Mouse (Mus musculus) midbrain, postnatal 0 days (tissue): ENCODE measurements at regions not wholly inside any gene's neighbourhood (a gene's known extent, or its start where the extent isn't known, plus 50 kb on each side); places are given as distances from the start of the nearest gene placed in this dataset.

Experiments
- ATAC-seq: fragments of 200-750 bp; cut with Nextera tagmentation; 2 replicates; pipeline ENCODE4 v1.8.0; 2017; ENCODE audit warnings: moderate number of reproducible peaks, mild to moderate bottlenecking, moderate TSS enrichment, moderate library complexity; ENCODE audit not compliant: low FRiP score
- DNase-seq: peaks from one replicate; pipeline ENCODE4 v3.0.0-alpha.2; 2015; ENCODE audit warnings: low spot score
- H3K27ac ChIP-seq: fragments of 300-500 bp; sonication (generic); 2 replicates; pipeline ENCODE4 v1.5.1; 2014; ENCODE audit warnings: low read depth, mild to moderate bottlenecking, low read length, mixed read lengths
- H3K27me3 ChIP-seq: fragments of 300-500 bp; sonication (generic); 2 replicates; pipeline ENCODE4 v1.6.1; 2014; ENCODE audit warnings: low read length, control low read depth, mixed read lengths; ENCODE audit not compliant: insufficient read depth
- H3K36me3 ChIP-seq: fragments of 300-500 bp; sonication (generic); 2 replicates; pipeline ENCODE4 v1.6.1; 2014; ENCODE audit warnings: low read length, control low read depth, mixed read lengths; ENCODE audit not compliant: insufficient read depth
- H3K4me1 ChIP-seq: fragments of 300-500 bp; sonication (generic); 2 replicates; pipeline ENCODE4 v1.6.1; 2014; ENCODE audit warnings: mild to moderate bottlenecking, control low read depth, antibody characterized with exemption, low read length, mixed read lengths; ENCODE audit not compliant: insufficient read depth
- H3K4me2 ChIP-seq: fragments of 300-500 bp; sonication (generic); 2 replicates; pipeline ENCODE4 v1.6.1; 2014; ENCODE audit warnings: low read depth, mild to moderate bottlenecking, low read length, mixed read lengths; ENCODE audit not compliant: poor library complexity, severe bottlenecking
- H3K4me3 ChIP-seq: fragments of 300-500 bp; sonication (generic); 2 replicates; pipeline ENCODE4 v1.5.1; 2014; ENCODE audit warnings: low read depth, mild to moderate bottlenecking, low read length, moderate library complexity
- H3K9ac ChIP-seq: fragments of 300-500 bp; sonication (generic); replicated peaks from 2 replicates; pipeline ENCODE4 v1.6.1; 2014; ENCODE audit warnings: mild to moderate bottlenecking, low read length, moderate library complexity, mixed read lengths; ENCODE audit not compliant: poor library complexity, severe bottlenecking
- H3K9me3 ChIP-seq: fragments of 300-500 bp; sonication (generic); 2 replicates; pipeline ENCODE4 v1.6.1; 2016; ENCODE audit warnings: low read length, control low read depth
- CTCF ChIP-seq: IDR thresholded peaks from 2 replicates; pipeline ENCODE4 v1.5.1; 2016; ENCODE audit warnings: antibody characterized with exemption, mild to moderate bottlenecking
- WGBS: fragments of 180-500 bp; shearing (Covaris S2); extraction: QIAGEN DNeasy Blood & Tissue Kit; methylation state at CpG from one replicate; pipeline ENCODE4 v1.1.7; 2014; 5-methylcytosine and 5-hydroxymethylcytosine counted together

DNA sequence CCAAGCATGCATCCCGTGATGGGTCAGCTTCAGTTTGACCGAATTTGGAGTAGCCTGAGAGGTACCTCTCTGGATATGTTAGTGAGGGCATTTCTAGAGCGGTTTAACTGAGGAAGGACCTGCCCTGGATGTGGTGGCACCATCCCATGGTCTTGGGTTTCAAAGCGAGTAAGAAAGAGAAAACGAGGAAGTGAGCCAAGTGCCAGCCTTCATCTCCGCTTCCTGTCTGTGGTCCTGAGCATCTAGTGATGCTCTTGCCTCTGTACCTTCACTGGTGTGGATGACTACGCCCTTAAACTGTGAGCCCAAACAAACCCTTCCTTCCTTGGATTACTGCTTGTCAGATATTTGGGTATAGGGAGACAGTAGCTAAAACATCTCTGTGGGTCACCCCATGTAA lies 72.3 kb upstream of the Plxnc1 start:
- ATAC-seq = no peak
- no peaks in the 10 kb centered on the region for H3K36me3 ChIP-seq
- WGBS = 95% methylated on average over 7 of the region's 7 CpGs
- DNase-seq = no peak
- H3K9me3 ChIP-seq = no peaks in the 10 kb centered on the region
- no peak overlapping the region for H3K4me3 ChIP-seq
- H3K4me2 ChIP-seq = no peak overlapping the region
- H3K27ac ChIP-seq = no peak overlapping the region
- TF ChIP-seq CTCF = no peak
- no peak overlapping the region for H3K9ac ChIP-seq
- no peaks in the 10 kb centered on the region for H3K4me1 ChIP-seq
- no peaks in the 10 kb centered on the region for H3K27me3 ChIP-seq

GRCm38 (mm10) chr10:95015298-95015951 lies 70.8 kb upstream of the Plxnc1 start:
- Histone ChIP-seq H3K27ac (no peak overlapping the region), H3K4me3 (no peak overlapping the region), H3K9ac (no peak overlapping the region), H3K36me3 (no peaks in the 10 kb centered on the region), H3K4me1 (no peaks in the 10 kb centered on the region), H3K4me2 (no peak overlapping the region), H3K27me3 (no peaks in the 10 kb centered on the region), H3K9me3 (no peaks in the 10 kb centered on the region)
- peak; percentile 57 for DNase-seq
- peak; percentile 41; the same call in 1 of the 2 replicates for ATAC-seq
- TF ChIP-seq CTCF = no peak
- 76% methylated on average over 9 of the region's 9 CpGs for WGBS

DNA sequence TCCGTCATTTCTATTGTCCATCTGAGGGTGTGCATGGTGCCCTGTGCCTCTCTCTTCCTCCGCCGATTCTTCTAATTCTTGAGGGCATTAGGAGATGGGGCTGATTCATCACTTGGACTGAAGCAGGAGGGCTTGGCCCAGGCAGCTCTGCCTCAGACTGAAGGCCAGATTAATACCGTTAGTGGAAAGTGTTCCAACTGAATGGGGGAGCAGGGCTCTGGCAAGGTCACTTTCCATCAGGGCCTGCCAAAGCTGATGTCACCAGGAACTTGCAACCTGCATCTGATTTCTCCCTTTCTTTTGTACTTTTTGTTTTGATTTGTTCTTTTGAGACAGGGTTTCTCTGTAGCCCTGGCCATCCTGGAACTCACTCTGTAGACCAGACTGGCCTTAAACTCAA lies 69.3 kb upstream of the Plxnc1 start:
- H3K27ac ChIP-seq = no peak overlapping the region
- H3K36me3 ChIP-seq = no peaks in the 10 kb centered on the region
- no peaks in the 10 kb centered on the region for H3K4me1 ChIP-seq
- no peak overlapping the region for H3K4me3 ChIP-seq
- DNase-seq (peak; percentile 28), ATAC-seq (no peak)
- 67% methylated on average over 4 of the region's 4 CpGs for WGBS
- H3K9ac ChIP-seq = no peak overlapping the region
- no peaks in the 10 kb centered on the region for H3K27me3 ChIP-seq
- no peak overlapping the region for H3K4me2 ChIP-seq
- TF ChIP-seq CTCF = no peak
- no peaks in the 10 kb centered on the region for H3K9me3 ChIP-seq

GRCm38 (mm10) chr10:95013213-95013915 lies 68.7 kb upstream of the Plxnc1 start:
- no peaks in the 10 kb centered on the region for H3K27me3 ChIP-seq
- H3K27ac ChIP-seq = no peak overlapping the region
- H3K36me3 ChIP-seq = no peaks in the 10 kb centered on the region
- WGBS = 75% methylated on average over 11 of the region's 11 CpGs
- DNase-seq = no peak
- no peak overlapping the region for H3K4me3 ChIP-seq
- no peaks in the 10 kb centered on the region for H3K9me3 ChIP-seq
- no peaks in the 10 kb centered on the region for H3K4me1 ChIP-seq
- H3K9ac ChIP-seq = no peak overlapping the region
- ATAC-seq = no peak
- no peak overlapping the region for H3K4me2 ChIP-seq
- no peak; the same call in 1 of the 2 replicates for TF ChIP-seq CTCF

DNA sequence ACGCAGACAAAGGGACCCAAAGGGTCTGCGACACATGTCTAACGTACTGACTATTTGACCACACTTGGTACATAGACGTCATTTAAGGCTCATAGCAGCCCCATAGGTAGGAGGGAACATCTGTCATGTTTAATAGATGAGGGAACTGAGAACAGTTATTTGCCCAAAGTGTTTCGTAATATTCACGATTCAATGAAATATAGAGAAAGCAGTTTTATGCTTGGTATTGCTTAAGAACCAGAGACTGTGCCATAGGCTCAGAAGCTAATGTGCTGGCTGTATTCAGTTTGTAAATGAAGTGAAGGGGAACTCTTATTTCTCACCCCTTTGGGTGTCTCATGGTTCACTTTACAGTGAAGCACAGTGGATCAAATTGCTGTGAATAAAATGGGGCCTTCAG lies 65.7 kb upstream of the Plxnc1 start:
- 93% methylated on average over 6 of the region's 6 CpGs for WGBS
- no peak for TF ChIP-seq CTCF
- H3K27ac ChIP-seq = no peak overlapping the region

GRCm38 (mm10) chr10:95009081-95009480 lies 64.4 kb upstream of the Plxnc1 start:
- no peaks in the 10 kb centered on the region for H3K4me1 ChIP-seq
- TF ChIP-seq CTCF = no peak
- no peaks in the 10 kb centered on the region for H3K36me3 ChIP-seq
- DNase-seq (no peak), ATAC-seq (no peak)
- H3K9me3 ChIP-seq = no peaks in the 10 kb centered on the region
- no peak overlapping the region for H3K9ac ChIP-seq
- no peak overlapping the region for H3K4me3 ChIP-seq
- no peaks in the 10 kb centered on the region for H3K27me3 ChIP-seq
- 84% methylated on average over 1 of the region's 1 CpGs for WGBS
- no peak overlapping the region for H3K27ac ChIP-seq
- H3K4me2 ChIP-seq = no peak overlapping the region

More for the DNA sequence above, 65.7 kb upstream of the Plxnc1 start:
- H3K4me1 ChIP-seq = no peaks in the 10 kb centered on the region
- DNase-seq (no peak), ATAC-seq (no peak)
- no peaks in the 10 kb centered on the region for H3K9me3 ChIP-seq
- H3K4me2 ChIP-seq = no peak overlapping the region
- H3K9ac ChIP-seq = no peak overlapping the region
- H3K27me3 ChIP-seq = no peaks in the 10 kb centered on the region
- H3K36me3 ChIP-seq = no peaks in the 10 kb centered on the region
- no peak overlapping the region for H3K4me3 ChIP-seq
